Mouse (Mus musculus): ENCODE measurements around the gene Tstd2.

- TF ChIP-seq CTCF (IDR thresholded peaks at IDR 0.05; ENCODE audit: low read depth) (no peak), EP300 (IDR thresholded peaks at IDR 0.05; ENCODE audit: low read depth) (no peak)
These were observed 43.3 kb downstream of the Tstd2 start for GRCm38 (mm10) chr4:46094916-46095825.

All from liver, postnatal 0 days (tissue).